Mouse (Mus musculus) hindbrain, embryonic 13.5 days (tissue): ENCODE results near the gene Epha6. TPM values are rescaled to one million over a fixed set of nuclear protein-coding genes. Genes with fewer than 3 reads are reported as not detected.
A peak's percentile ranks its signal among the peaks of the same experiment; 100 is the strongest.

Experiments used
- ATAC-seq: fragments of 200-750 bp; cut with Nextera tagmentation; 2 replicates; pipeline ENCODE4 v1.8.0; 2017; ENCODE audit warnings: moderate TSS enrichment; ENCODE audit not compliant: low FRiP score
- H3K27ac ChIP-seq: fragments of 300-500 bp; sonication (generic); 2 replicates; pipeline ENCODE4 v1.5.1; 2015; ENCODE audit warnings: inconsistent platforms, mild to moderate bottlenecking, moderate library complexity
- H3K27me3 ChIP-seq: fragments of 300-500 bp; sonication (generic); 2 replicates; pipeline ENCODE4 v1.6.1; 2015; ENCODE audit warnings: mild to moderate bottlenecking, inconsistent platforms
- H3K36me3 ChIP-seq: fragments of 300-500 bp; sonication (generic); 2 replicates; pipeline ENCODE4 v1.6.1; 2015; ENCODE audit warnings: mild to moderate bottlenecking, inconsistent platforms
- H3K4me1 ChIP-seq: fragments of 300-500 bp; sonication (generic); replicated peaks from 2 replicates; pipeline ENCODE4 v1.6.1; 2015; ENCODE audit warnings: inconsistent platforms
- H3K4me2 ChIP-seq: fragments of 300-500 bp; sonication (generic); 2 replicates; pipeline ENCODE4 v1.6.1; 2015; ENCODE audit warnings: inconsistent platforms, mild to moderate bottlenecking, moderate library complexity
- H3K4me3 ChIP-seq: fragments of 300-500 bp; sonication (generic); 2 replicates; pipeline ENCODE4 v1.5.1; 2015; ENCODE audit warnings: mild to moderate bottlenecking, inconsistent platforms
- H3K9ac ChIP-seq: fragments of 300-500 bp; sonication (generic); 2 replicates; pipeline ENCODE4 v1.6.1; 2015; ENCODE audit warnings: mild to moderate bottlenecking, inconsistent platforms
- H3K9me3 ChIP-seq: fragments of 300-500 bp; sonication (generic); 2 replicates; pipeline ENCODE4 v1.6.1; 2016; ENCODE audit warnings: inconsistent platforms
- WGBS: fragments of 180-500 bp; shearing (Covaris S2); methylation state at CpG from one replicate; pipeline ENCODE4 v1.1.7; 2015; 5-methylcytosine and 5-hydroxymethylcytosine counted together
- microRNA-seq: library from miRNA; unstranded; fragments of <30 nt; microRNA quantifications from one replicate; pipeline ENCODE4, GENCODE M21; 2016
- polyA plus RNA-seq: library from polyadenylated mRNA; unstranded; fragments of >200 nt; fragmentation: Nextera tagmentation; extraction: Ambion mirVana; gene quantifications from 2 replicates; pipeline ENCODE4 v1.2.1, GENCODE M21; 2015

Gene Epha6
- polyA plus RNA-seq, 1 experiment from 2014 or later: 7.2 TPM

DNA sequence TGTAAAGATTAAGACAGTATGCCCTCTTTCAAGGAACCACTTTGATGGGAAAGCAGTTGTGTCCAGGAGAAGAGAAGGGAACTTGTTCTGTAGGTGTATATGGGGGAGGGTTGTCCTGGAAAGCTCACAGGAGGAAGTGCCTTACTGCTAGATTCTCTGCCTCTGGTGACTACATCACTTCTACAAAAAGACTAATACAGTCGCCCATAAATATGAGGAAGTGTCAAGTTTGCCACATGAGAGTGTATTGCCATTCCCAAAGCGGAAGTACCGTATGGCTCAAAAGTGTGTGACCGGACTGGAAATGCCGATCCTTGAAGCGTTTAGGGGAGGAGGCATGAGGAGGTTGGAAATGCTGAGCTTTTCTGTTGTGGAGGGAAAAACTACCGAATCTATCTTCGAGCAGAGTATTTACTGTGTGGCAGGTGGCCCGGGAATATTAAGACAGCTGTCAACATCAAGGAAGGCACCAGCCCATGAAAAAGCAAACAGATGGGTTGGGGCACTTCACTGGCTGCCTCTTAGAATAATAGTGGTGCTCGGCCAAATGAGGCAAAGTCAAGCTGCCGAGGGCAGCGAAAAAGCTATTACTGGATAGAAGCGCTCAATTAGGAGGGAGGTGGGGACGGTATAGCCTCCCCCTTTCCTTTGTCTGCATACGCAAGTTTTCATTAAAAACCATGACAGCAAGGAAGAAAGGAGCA is 1001.1 kb downstream of the Epha6 start:
- H3K36me3 ChIP-seq: no peaks in the 10 kb centered on the region
- peak overlapping the region; percentile 60 for H3K27ac ChIP-seq
- 19% methylated on average over 15 of the region's 15 CpGs for WGBS

More for the DNA sequence above, 1001.1 kb downstream of the Epha6 start:
- H3K27me3 ChIP-seq: no peaks in the 10 kb centered on the region; the same call in 1 of the 2 replicates
- peaks cover 16% of the 10 kb centered on the region for H3K4me1 ChIP-seq
- H3K9me3 ChIP-seq: no peaks in the 10 kb centered on the region
- peak; percentile 84 for ATAC-seq
- H3K4me3 ChIP-seq: peak overlapping the region; percentile 27
- peak overlapping the region; percentile 53 for H3K4me2 ChIP-seq
- peak overlapping the region; percentile 46; the same call in 1 of the 2 replicates for H3K9ac ChIP-seq

Small RNA genes within 50 kb of the gene (microRNA-seq; reads per million reads assigned to microRNA genes)
- gene Gm24755: not detected
